Mouse (Mus musculus) olfactory bulb, adult 2 months (tissue): ENCODE data around the gene Adgrl3. TPM values are rescaled to one million over a fixed set of nuclear protein-coding genes. Genes with fewer than 3 reads are reported as not detected.

ENCODE experiments used
- H3K27ac ChIP-seq: fragments of 200-500 bp; 2 replicates; pipeline ENCODE4 v1.5.1; 2012; ENCODE audit warnings: low read depth, low read length; ENCODE audit not compliant: insufficient read depth
- H3K4me1 ChIP-seq: fragments of 200-500 bp; 2 replicates; pipeline ENCODE4 v1.6.1; 2012; ENCODE audit warnings: low read length; ENCODE audit not compliant: control insufficient read depth, insufficient read depth
- H3K4me3 ChIP-seq: fragments of 200-500 bp; 2 replicates; pipeline ENCODE4 v1.5.1; 2012; ENCODE audit warnings: mild to moderate bottlenecking, low read depth, low read length, moderate library complexity; ENCODE audit not compliant: insufficient read depth
- CTCF ChIP-seq: fragments of 200-500 bp; IDR thresholded peaks from 2 replicates; pipeline ENCODE4 v1.5.1; 2012; ENCODE audit warnings: low read depth, mild to moderate bottlenecking, low read length, moderate library complexity; ENCODE audit not compliant: insufficient read depth
- POLR2A ChIP-seq: fragments of 200-500 bp; IDR thresholded peaks from 2 replicates; pipeline ENCODE4 v1.6.1; 2012; ENCODE audit warnings: mild to moderate bottlenecking, low read depth, low read length, moderate library complexity; ENCODE audit not compliant: insufficient read depth
- WGBS: fragments of 180-500 bp; shearing (Covaris S2); methylation state at CpG from one replicate; pipeline ENCODE4 v1.1.7; 2018; 5-methylcytosine and 5-hydroxymethylcytosine counted together
- polyA plus RNA-seq: library from polyadenylated mRNA; stranded (reverse); fragments of >200 nt; gene quantifications from 2 replicates; pipeline ENCODE4 v1.2.4, GENCODE M21; 2012; ENCODE audit warnings: low replicate concordance; ENCODE audit not compliant: missing spikeins, insufficient read depth, insufficient read length

The Adgrl3 gene
- polyA plus RNA-seq, 1 experiment, result not detected

GRCm38 (mm10) chr5:81061386-81061785 lies 41.4 kb downstream of the Adgrl3 start:
- no peak overlapping the region for H3K27ac ChIP-seq

GRCm38 (mm10) chr5:81064026-81064425 lies 44.1 kb downstream of the Adgrl3 start:
- Histone ChIP-seq H3K4me1 (no peaks in the 10 kb centered on the region), H3K4me3 (no peak overlapping the region), H3K27ac (no peak overlapping the region)
- 96% methylated on average over 2 of the region's 2 CpGs for WGBS
- TF ChIP-seq CTCF (no peak), POLR2A (no peak)

More at GRCm38 (mm10) chr5:81061386-81061785, 41.4 kb downstream of the Adgrl3 start:
- no peak overlapping the region for H3K4me3 ChIP-seq
- no peaks in the 10 kb centered on the region for H3K4me1 ChIP-seq
- no peak for TF ChIP-seq POLR2A
- TF ChIP-seq CTCF, result no peak

- WGBS, result 87% methylated on average over 6 of the region's 6 CpGs
- no peak overlapping the region for H3K27ac ChIP-seq
- H3K4me3 ChIP-seq, result no peak overlapping the region
- TF ChIP-seq CTCF, result no peak
- H3K4me1 ChIP-seq, result no peaks in the 10 kb centered on the region
These were observed 48.2 kb downstream of the Adgrl3 start for GRCm38 (mm10) chr5:81068173-81068572.

- 71% methylated on average over 4 of the region's 4 CpGs for WGBS
These were observed 48.9 kb downstream of the Adgrl3 start for GRCm38 (mm10) chr5:81068839-81069238.

GRCm38 (mm10) chr5:81072888-81073287 lies 53.0 kb downstream of the Adgrl3 start:
- Histone ChIP-seq H3K4me3 (no peak overlapping the region), H3K27ac (no peak overlapping the region), H3K4me1 (no peaks in the 10 kb centered on the region)
- WGBS, result 85% methylated on average over 5 of the region's 5 CpGs
- TF ChIP-seq CTCF (no peak), POLR2A (no peak)

More at GRCm38 (mm10) chr5:81068839-81069238, 48.9 kb downstream of the Adgrl3 start:
- no peaks in the 10 kb centered on the region for H3K4me1 ChIP-seq
- no peak overlapping the region for H3K4me3 ChIP-seq
- no peak overlapping the region for H3K27ac ChIP-seq
- TF ChIP-seq POLR2A, result no peak

GRCm38 (mm10) chr5:81073875-81074274 lies 53.9 kb downstream of the Adgrl3 start:
- H3K4me1 ChIP-seq, result no peaks in the 10 kb centered on the region
- 67% methylated on average over 1 of the region's 1 CpGs for WGBS
- no peak overlapping the region for H3K27ac ChIP-seq
- H3K4me3 ChIP-seq, result no peak overlapping the region
- TF ChIP-seq POLR2A (no peak), CTCF (no peak)

- Histone ChIP-seq H3K4me3 (no peak overlapping the region), H3K27ac (no peak overlapping the region), H3K4me1 (no peaks in the 10 kb centered on the region)
- WGBS, result 88% methylated on average over 5 of the region's 5 CpGs
- TF ChIP-seq POLR2A (no peak), CTCF (no peak)
These were observed 56.4 kb downstream of the Adgrl3 start for GRCm38 (mm10) chr5:81076377-81076776.

GRCm38 (mm10) chr5:81077031-81077430 lies 57.1 kb downstream of the Adgrl3 start:
- TF ChIP-seq POLR2A, result no peak
- TF ChIP-seq CTCF, result no peak
- Histone ChIP-seq H3K4me3 (no peak overlapping the region), H3K4me1 (no peaks in the 10 kb centered on the region), H3K27ac (no peak overlapping the region)
- 85% methylated on average over 7 of the region's 7 CpGs for WGBS

GRCm38 (mm10) chr5:81077990-81078389 lies 58.1 kb downstream of the Adgrl3 start:
- 96% methylated on average over 1 of the region's 1 CpGs for WGBS
- H3K4me3 ChIP-seq, result no peak overlapping the region
- no peak overlapping the region for H3K27ac ChIP-seq
- no peaks in the 10 kb centered on the region for H3K4me1 ChIP-seq
- TF ChIP-seq POLR2A, result no peak
- TF ChIP-seq CTCF, result no peak

- no peaks in the 10 kb centered on the region for H3K4me1 ChIP-seq
- H3K4me3 ChIP-seq, result no peak overlapping the region
- H3K27ac ChIP-seq, result no peak overlapping the region
- WGBS, result 60% methylated on average over 5 of the region's 5 CpGs
- TF ChIP-seq POLR2A, result no peak
- no peak for TF ChIP-seq CTCF
These were observed 63.9 kb downstream of the Adgrl3 start for GRCm38 (mm10) chr5:81083698-81084360.
